Mouse (Mus musculus) CH12.LX (cell line): ENCODE measurements around the gene Dnajc7. TPM values are rescaled to one million over a fixed set of nuclear protein-coding genes. Genes with fewer than 3 reads are reported as not detected.

ENCODE experiments used
- DNase-seq: peaks from one replicate; pipeline ENCODE4 v3.0.0-alpha.2; 2013; ENCODE audit errors: extremely low read depth
- H3K27ac ChIP-seq: 2 replicates; pipeline ENCODE4 v1.5.1; 2012; ENCODE audit warnings: low read depth, mild to moderate bottlenecking, control low read depth, moderate library complexity; ENCODE audit not compliant: insufficient read depth
- H3K27me3 ChIP-seq: replicated peaks from 2 replicates; pipeline ENCODE3; 2012; ENCODE audit warnings: inconsistent platforms
- H3K36me3 ChIP-seq, 2 experiments: replicated peaks in 1 of 2; 2 replicates each; pipeline versions ENCODE3 to v1.6.1; 2012; ENCODE audit warnings: inconsistent platforms in 1 of 2, low read length in 1 of 2, mild to moderate bottlenecking in 1 of 2, mixed read lengths in 1 of 2, moderate library complexity in 1 of 2; ENCODE audit not compliant: control insufficient read depth in 1 of 2, insufficient read depth in 1 of 2
- H3K4me1 ChIP-seq, 2 experiments: 2 replicates each; pipeline ENCODE4 v1.6.1; 2012; ENCODE audit warnings: inconsistent platforms in 1 of 2, moderate library complexity in 1 of 2; ENCODE audit not compliant: insufficient read depth in 2 of 2, control insufficient read depth in 1 of 2
- H3K4me2 ChIP-seq: 2 replicates; pipeline ENCODE4 v1.6.1; 2012; ENCODE audit warnings: low read depth, mild to moderate bottlenecking, control low read depth; ENCODE audit not compliant: poor library complexity, insufficient read depth, severe bottlenecking
- H3K4me3 ChIP-seq, 3 experiments: fragments of 150-350 bp in 1 of 3; sonication (generic) in 1 of 3; replicated peaks in 1 of 3; 2 replicates each; pipeline versions ENCODE3 to v1.5.1; 2011 to 2012; ENCODE audit warnings: low read depth in 2 of 3, low read length in 2 of 3, mild to moderate bottlenecking in 2 of 3, moderate library complexity in 2 of 3, control low read depth in 1 of 3, improper control_type of control experiment in 1 of 3, inconsistent platforms in 1 of 3, mixed read lengths in 1 of 3; ENCODE audit not compliant: poor library complexity in 1 of 3
- H3K79me2 ChIP-seq: replicated peaks from 2 replicates; pipeline ENCODE4 v1.6.1; 2012; ENCODE audit warnings: mild to moderate bottlenecking, moderate library complexity; ENCODE audit not compliant: control insufficient read depth, poor library complexity, insufficient read depth, severe bottlenecking; ENCODE audit errors: extremely low read depth
- H3K9ac ChIP-seq: 2 replicates; pipeline ENCODE4 v1.6.1; 2012; ENCODE audit warnings: low read depth, mild to moderate bottlenecking, control low read depth, moderate library complexity; ENCODE audit not compliant: insufficient read depth
- H3K9me3 ChIP-seq: replicated peaks from 2 replicates; pipeline ENCODE3; 2012; ENCODE audit warnings: low read length, inconsistent platforms, mixed read lengths
- JUN ChIP-seq: IDR thresholded peaks from 2 replicates; pipeline ENCODE4 v1.6.1; 2011; ENCODE audit warnings: low read depth, mild to moderate bottlenecking, low read length, improper control_type of control experiment, moderate library complexity; ENCODE audit not compliant: insufficient read depth
- JUND ChIP-seq: conservative IDR thresholded peaks from 2 replicates; pipeline ENCODE4 v1.6.1; 2011; ENCODE audit warnings: low read depth, low read length, improper control_type of control experiment
- MAX ChIP-seq: IDR thresholded peaks from 2 replicates; pipeline ENCODE4 v1.6.1; 2011; ENCODE audit warnings: low read length, improper control_type of control experiment
- MAZ ChIP-seq: IDR thresholded peaks from 2 replicates; pipeline ENCODE4 v1.6.1; 2012; ENCODE audit warnings: low read depth, mild to moderate bottlenecking, inconsistent platforms, low read length, improper control_type of control experiment, moderate library complexity
- MEF2A ChIP-seq: IDR thresholded peaks from 2 replicates; pipeline ENCODE4 v1.6.1; 2014; ENCODE audit warnings: low read depth, mild to moderate bottlenecking, inconsistent platforms, low read length, improper control_type of control experiment, borderline replicate concordance
- MXI1 ChIP-seq: IDR thresholded peaks from 2 replicates; pipeline ENCODE4 v1.6.1; 2011; ENCODE audit warnings: mild to moderate bottlenecking, low read depth, low read length, improper control_type of control experiment
- TBP ChIP-seq: conservative IDR thresholded peaks from 2 replicates; pipeline ENCODE4 v1.6.1; 2011; ENCODE audit warnings: low read depth, low read length, improper control_type of control experiment
- USF1 ChIP-seq: IDR thresholded peaks from 2 replicates; pipeline ENCODE4 v1.6.1; 2014; ENCODE audit warnings: low read depth, mild to moderate bottlenecking, inconsistent platforms, low read length, improper control_type of control experiment
- ZC3H11A ChIP-seq: IDR thresholded peaks from 2 replicates; pipeline ENCODE4 v1.6.1; 2012; ENCODE audit warnings: low read depth, mild to moderate bottlenecking, inconsistent platforms, low read length, improper control_type of control experiment
- ZNF384 ChIP-seq: IDR thresholded peaks from 2 replicates; pipeline ENCODE4 v1.6.1; 2012; ENCODE audit warnings: low read depth, low read length, improper control_type of control experiment, inconsistent platforms
- dilution Hi-C: fragments of 300-500 bp; cut with MboI; formaldehyde crosslinking; loops from 2 replicates; pipeline ENCODE4 v1.14.3; 2020; ENCODE audit warnings: low sequenced_read_pairs; ENCODE audit not compliant: extremely low pct_unique_long_range_greater_than_20kb, extremely low pct_ligation_motif_present
- in situ Hi-C: fragments of 300-500 bp; cut with MboI; formaldehyde crosslinking; loops from 3 replicates; pipeline ENCODE4 v1.14.3; 2019; ENCODE audit warnings: low sequenced_read_pairs, low pct_ligation_motif_present, low pct_unique_long_range_greater_than_20kb, mixed read lengths
- polyA plus RNA-seq: library from polyadenylated mRNA; unstranded; fragments of >175 nt; gene quantifications from 2 replicates; pipeline ENCODE4 v1.2.1, GENCODE M21; 2012; ENCODE audit warnings: low read depth; ENCODE audit not compliant: insufficient read length
- total RNA-seq, 2 experiments: library from RNA; depleted of rRNA; stranded (reverse); fragments of 300-350 nt in 1 of 2; fragments of >200 nt in 1 of 2; gene quantifications; 2 replicates each; pipeline ENCODE4 v1.2.3; 2012 to 2014

Dnajc7 gene
- total and polyA plus RNA-seq, 3 experiments: 123 to 455 (median 249) TPM

DNA sequence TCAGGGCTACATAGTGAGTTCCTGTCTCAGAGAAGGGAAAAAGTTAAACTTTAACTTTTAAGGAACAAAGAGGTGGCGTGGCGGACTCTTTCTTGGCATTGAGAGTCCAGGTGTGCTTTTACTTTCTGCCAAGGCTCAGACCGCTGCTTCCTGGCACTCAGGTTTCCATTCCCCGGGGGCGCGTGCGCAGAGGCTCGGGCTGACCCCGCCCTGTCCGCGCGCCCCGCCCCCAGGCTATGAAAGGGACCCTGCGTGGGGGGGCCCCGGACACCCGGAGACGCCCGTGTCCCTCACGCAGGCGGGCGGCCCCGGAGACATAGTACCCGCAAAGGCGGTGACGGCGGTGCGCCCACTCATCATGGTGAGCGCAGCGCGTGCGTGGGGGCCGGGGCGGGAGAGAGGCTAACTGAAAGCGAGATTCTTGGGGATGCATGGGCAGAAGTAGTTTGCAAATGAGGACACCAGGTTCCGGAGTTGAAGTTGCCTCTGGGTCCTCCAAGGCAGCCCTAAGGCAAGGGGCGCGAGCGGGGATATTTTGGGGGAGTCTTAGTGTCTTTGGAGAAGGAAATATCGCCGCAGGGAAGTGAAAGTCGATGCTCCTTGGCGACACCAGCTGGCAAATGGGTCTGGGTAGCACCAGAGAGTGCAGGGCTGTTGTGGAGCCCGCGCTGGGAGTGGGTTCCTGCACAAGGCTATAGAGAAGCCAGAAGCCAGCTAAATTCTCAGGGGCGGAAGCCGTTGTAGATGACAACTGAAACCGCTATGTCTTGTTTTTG lies 45.1 kb downstream of the Dnajc7 start, which contains the start of gene Cnp (continued):
- TF ChIP-seq MEF2A: peak; percentile 58; the same call in 1 of the 2 replicates

DNA sequence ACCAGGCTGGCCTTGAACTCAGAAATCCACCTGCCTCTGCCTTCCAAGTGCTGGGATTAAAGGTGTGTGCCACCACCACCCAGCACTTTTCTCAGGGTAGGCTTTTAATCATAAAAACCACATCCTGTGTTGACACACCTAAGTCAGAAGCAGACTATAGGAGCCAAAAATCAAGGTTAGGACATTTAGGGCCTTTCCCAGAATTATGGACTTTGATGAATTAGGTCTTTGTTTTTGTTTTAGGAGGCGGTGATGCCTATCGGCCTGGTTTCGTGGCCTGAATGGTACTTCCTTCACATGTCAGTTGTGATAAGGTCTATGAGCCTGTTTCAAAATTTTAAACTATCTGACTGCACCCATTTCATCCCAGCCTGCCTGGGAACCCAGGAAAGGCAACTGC lies 45.8 kb downstream of the Dnajc7 start:
- H3K4me1 ChIP-seq: peaks cover 40 to 72% of the 10 kb centered on the region in 2 experiments
- H3K4me3 ChIP-seq: peak overlapping the region; percentile 64 to 77 (median 66)

DNA sequence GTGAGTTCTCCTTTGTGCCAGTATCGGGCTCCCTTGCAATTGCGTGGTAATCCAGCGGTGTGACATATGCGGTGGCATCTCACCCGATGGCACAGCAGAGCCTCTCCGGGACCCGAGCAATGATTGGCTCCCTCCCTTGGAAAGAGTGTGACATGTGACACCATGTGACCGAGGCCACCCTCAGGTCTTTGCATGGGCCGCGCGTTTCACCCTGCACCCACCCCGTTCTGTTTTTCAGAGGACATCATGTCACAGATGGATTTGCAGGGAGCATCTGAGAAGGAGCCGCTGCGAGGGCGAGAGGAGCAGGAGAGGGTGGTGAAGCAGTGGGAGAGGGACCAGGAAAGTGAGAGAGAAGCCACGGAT lies 48.8 kb downstream of the Dnajc7 start:
- Histone ChIP-seq H3K4me3 (no peak overlapping the region), H3K9me3 (no peaks in the 10 kb centered on the region), H3K27me3 (no peaks in the 10 kb centered on the region), H3K9ac (no peak overlapping the region), H3K36me3 (peaks cover 2 to 5% of the 10 kb centered on the region in 2 experiments), H3K4me2 (no peak overlapping the region), H3K4me1 (peaks cover 34 to 69% of the 10 kb centered on the region in 2 experiments), H3K79me2 (peaks cover 8% of the 10 kb centered on the region), H3K27ac (no peak overlapping the region)
- dilution Hi-C loops (no loop called here), in situ Hi-C loops (loop anchor here (5.0 kb wide), 2 partner anchors 51 to 126 kb away; partner anchors contain the start of gene Dnajc7)
- TF ChIP-seq MAX (peak; percentile 53; the same call in 1 of the 2 replicates), MEF2A (no peak), ZC3H11A (no peak), USF1 (peak; percentile 44), ZNF384 (no peak), MXI1 (no peak)
- no peak for DNase-seq

More for the DNA sequence above, 45.8 kb downstream of the Dnajc7 start:
- Histone ChIP-seq H3K27ac (peak overlapping the region; percentile 55), H3K79me2 (peaks cover 28% of the 10 kb centered on the region), H3K9ac (no peak overlapping the region), H3K9me3 (no peaks in the 10 kb centered on the region), H3K27me3 (no peaks in the 10 kb centered on the region), H3K4me2 (0 out of 2 replicates have a peak overlapping the region, but pooled peaks have one; percentile 26), H3K36me3 (peaks cover 22 to 35% of the 10 kb centered on the region in 2 experiments)
- dilution Hi-C loops: no loop called here
- TF ChIP-seq JUND (no peak), TBP (no peak), JUN (no peak), ZNF384 (peak; percentile 5; the same call in 1 of the 2 replicates), MAZ (no peak), MXI1 (no peak)
- DNase-seq: no peak
- in situ Hi-C loops: loop anchor here (5.0 kb wide), 2 partner anchors 48 to 123 kb away; partner anchors contain the start of gene Dnajc7
